Mouse (Mus musculus) neural tube, postnatal 0 days (tissue): Measurements from ENCODE around the gene Eva1a. TPM values are rescaled to one million over a fixed set of nuclear protein-coding genes. Genes with fewer than 3 reads are reported as not detected.

Experiments
- polyA plus RNA-seq: library from polyadenylated mRNA; unstranded; fragments of >200 nt; fragmentation: Nextera tagmentation; extraction: Ambion mirVana; gene quantifications from 2 replicates; pipeline ENCODE4 v1.2.1, GENCODE M21; 2015

Eva1a gene
- 2.6 and 3.3 TPM in 2 replicates for polyA plus RNA-seq

GRCm38 (mm10) chr6:82040834-82041487, at the start of gene Eva1a:
Eva1a (plus strand) TSS chr6:82041043.

Other genes with a start within 250 kb of the Eva1a start
- gene Gcfc2, start 117.4 kb upstream of the Eva1a start, polyA plus RNA-seq = 5.9 and 7.1 TPM in 2 replicates
- gene Mrpl19, start 75.1 kb upstream of the Eva1a start, polyA plus RNA-seq = 37.1 and 38.9 TPM in 2 replicates